Mouse (Mus musculus) central nervous system, embryonic 11.5 days (tissue): ENCODE data around the gene AU041133. TPM values are rescaled to one million over a fixed set of nuclear protein-coding genes. Genes with fewer than 3 reads are reported as not detected.

Experiments used
- polyA plus RNA-seq: library from polyadenylated mRNA; depleted of rRNA; stranded (reverse); fragments of >200 nt; gene quantifications from 2 replicates; pipeline ENCODE4 v1.2.3, GENCODE M21; 2012; rRNA removed

AU041133 gene
- 1.5 and 2.8 TPM in 2 replicates for polyA plus RNA-seq

GRCm38 (mm10) chr10:82127850-82128401 lies at the start of gene AU041133:
TSS of gene AU041133 (plus strand) at chr10:82128013.

GRCm38 (mm10) chr10:82082728-82083621 lies 44.8 kb upstream of the AU041133 start, which contains the start of gene BC024063:
TSS of gene BC024063 (plus strand) at chr10:82083353.

Other genes with a start within 250 kb of the AU041133 start
- gene Zfp781, start 197.5 kb upstream of the AU041133 start, polyA plus RNA-seq = 1.4 and 3.8 TPM in 2 replicates
- gene Zfp873, start 79.9 kb upstream of the AU041133 start, polyA plus RNA-seq = 8.5 and 12.7 TPM in 2 replicates
- gene BC024063, start 44.7 kb upstream of the AU041133 start, polyA plus RNA-seq = 1.8 and 4.2 TPM in 2 replicates
- gene Zfp938, start 113.3 kb downstream of the AU041133 start, polyA plus RNA-seq = 8.5 and 15.3 TPM in 2 replicates
- gene 4932415D10Rik, start 188.6 kb downstream of the AU041133 start, polyA plus RNA-seq = not detected in 2 replicates
- gene Gm4924, start 226.2 kb downstream of the AU041133 start, polyA plus RNA-seq = 8.8 and 11.1 TPM in 2 replicates